Mouse (Mus musculus): ENCODE results near the gene Med27.

- TF ChIP-seq POLR2A (IDR thresholded peaks at IDR 0.05; ENCODE audit: low read depth, low read length) (no peak), CTCF (conservative IDR thresholded peaks at IDR 0.05; ENCODE audit: insufficient read depth, insufficient read length, low read depth, low read length) (no peak)
These were observed 174.9 kb downstream of the Med27 start for GRCm38 (mm10) chr2:29521486-29521885.

All from kidney, adult 2 months (tissue).